Mouse (Mus musculus) T-helper 1 cell (primary cell): ENCODE measurements around the gene Mutyh.
"Not testable (repeated sequence)": the region's sequence is repeated elsewhere in the genome, so short reads cannot be mapped to it uniquely, and the experiment has no call there.

Experiments used
- in situ Hi-C: fragments of 300-600 bp; cut with MboI, MseI; formaldehyde crosslinking; loops from one replicate; pipeline ENCODE4 v1.15.1; 2025; ENCODE audit warnings: high pct_unique_total_duplicates

Gene Mutyh

DNA sequence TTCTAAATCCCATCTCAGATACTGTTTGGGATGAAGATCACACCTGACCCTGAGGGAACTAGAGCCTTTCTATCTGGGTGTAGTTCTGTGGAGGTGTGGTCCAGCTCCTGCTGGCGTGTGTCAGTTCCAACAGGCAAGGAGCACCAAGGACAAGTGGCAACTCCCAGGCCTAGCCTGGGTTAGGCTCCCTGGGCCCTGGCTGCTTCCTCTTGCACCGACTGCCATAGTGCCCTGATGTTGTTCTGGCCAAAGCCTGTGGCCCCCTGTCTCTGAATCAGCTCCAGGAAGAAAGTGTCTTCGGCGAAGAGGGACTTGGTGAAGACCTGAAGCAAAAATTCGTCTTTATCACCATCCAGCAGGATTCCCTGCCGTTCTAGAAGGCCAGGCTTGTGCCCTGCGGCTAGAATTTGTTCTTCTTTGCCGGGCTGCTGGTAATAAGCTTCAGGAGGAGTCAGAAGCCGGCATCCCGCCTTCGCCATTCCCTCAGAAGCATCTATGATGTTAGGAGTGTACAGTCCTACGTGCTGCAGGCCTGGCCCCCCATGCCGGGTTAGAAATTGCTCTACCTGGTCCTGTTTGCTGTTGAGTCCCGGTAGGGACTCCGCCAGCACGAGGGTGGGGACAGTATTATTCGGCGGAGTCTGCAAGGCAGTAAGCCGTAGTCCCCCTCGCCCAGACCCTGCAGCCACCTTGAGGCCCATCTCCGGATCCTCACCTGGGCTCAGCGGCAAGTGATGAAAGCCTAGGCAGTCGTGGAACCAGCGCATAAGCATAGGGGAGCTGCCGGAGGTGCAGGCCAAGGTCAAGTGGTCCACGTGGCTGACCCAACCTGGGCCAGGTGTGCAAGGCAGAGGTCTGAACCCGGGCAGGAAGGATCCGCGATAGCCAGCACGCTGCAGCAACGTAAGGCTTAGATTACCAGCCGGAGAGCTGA is 12.7 kb downstream of the Mutyh start:
- in situ Hi-C loops, result loop anchor here (5.0 kb wide), 2 partner anchors 177 to 322 kb away; partner anchors contain the start of gene Hectd3

DNA sequence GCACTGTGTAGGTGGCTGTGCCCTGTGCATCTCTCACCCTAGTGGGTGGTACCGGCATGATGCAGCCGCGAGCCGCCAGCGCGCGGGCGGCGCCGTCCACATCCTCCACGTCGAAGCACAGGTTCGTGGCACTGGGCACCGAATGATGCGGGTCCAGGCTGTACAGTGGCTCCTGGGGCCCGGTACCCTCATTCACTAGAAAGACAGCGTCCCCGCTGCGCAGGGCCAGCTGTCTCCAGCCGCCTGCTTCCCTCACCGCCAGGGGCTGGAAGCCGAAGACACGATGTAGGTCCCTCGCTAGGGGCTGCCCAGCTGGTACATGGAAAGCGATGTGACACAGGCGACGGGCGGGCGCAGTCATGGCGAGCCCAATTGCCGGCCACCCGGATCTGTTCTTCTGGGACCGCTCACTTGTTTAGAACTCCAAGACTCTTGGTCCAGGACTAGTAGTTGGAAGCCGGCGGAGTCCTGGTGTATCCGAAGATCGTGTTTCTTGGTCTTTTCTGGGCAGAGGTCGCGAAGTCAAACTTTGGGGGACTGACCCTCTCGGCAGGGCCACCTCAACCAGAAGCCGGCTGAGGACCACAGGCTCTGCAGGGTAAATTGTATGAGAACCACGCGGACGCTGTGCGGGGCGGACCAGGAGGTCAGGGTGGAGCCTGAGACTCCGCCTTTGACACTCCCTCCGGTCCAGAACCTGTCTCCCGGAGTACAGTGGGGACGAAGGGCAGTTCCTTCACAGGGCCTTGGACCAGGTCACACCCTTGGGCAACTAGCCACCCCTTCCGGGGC is 13.6 kb downstream of the Mutyh start:
- in situ Hi-C loops, result loop anchor here (5.0 kb wide), 2 partner anchors 176 to 321 kb away; partner anchors contain the start of gene Hectd3

DNA sequence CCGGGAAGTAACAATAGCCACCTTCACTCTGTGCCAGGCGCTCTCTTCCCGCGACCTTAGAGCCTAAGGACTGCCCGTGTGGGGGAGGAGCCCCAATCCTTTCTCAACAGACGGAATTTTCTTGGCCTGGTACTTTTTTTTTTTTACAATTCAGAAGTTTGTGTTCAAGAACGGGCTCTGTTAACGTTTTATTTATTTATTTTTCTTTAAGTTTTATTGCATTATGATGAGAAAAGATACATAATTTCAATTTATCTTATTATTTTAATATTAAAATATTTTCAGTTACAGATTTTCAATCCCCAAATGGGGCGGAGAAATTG is 14.1 kb downstream of the Mutyh start, which contains the start of gene Hpdl:
Hpdl (minus strand) TSS at position 14 of the 323 bp plus-strand sequence.
- in situ Hi-C loops, result loop anchor here (5.0 kb wide), 2 partner anchors 176 to 321 kb away; partner anchors contain the start of gene Hectd3

DNA sequence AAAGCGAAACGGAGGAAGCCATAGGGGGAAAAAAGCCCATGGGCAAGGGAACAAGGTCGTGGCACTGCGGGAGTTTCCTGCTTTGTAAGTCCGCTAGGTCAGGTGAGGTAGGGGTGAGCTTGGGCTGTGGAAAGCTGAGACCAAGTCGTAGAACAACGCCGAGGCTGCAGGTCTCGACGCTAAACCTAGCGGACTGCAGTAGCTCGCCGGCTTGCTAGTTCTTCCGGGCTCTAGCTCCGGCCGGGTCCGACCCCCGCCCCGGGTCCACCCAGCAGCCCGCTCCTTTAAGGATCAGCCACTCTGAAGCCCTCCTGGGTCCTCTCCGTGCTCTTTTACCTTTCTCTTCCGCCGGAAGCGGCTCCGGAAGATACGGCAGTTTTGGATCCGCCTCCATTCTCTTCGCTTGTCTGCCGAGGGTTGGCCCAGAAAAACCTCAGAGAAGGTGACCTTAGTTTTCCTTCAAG is 17.1 kb downstream of the Mutyh start:
- in situ Hi-C loops, result loop anchor here (5.0 kb wide), 2 partner anchors 173 to 318 kb away; partner anchors contain the start of gene Hectd3

GRCm38 (mm10) chr4:116827819-116828218 is 20.3 kb downstream of the Mutyh start:
- in situ Hi-C loops, result no loop called here

- in situ Hi-C loops, result no loop called here
Measured at GRCm38 (mm10) chr4:116829364-116830069, 22.0 kb downstream of the Mutyh start.

DNA sequence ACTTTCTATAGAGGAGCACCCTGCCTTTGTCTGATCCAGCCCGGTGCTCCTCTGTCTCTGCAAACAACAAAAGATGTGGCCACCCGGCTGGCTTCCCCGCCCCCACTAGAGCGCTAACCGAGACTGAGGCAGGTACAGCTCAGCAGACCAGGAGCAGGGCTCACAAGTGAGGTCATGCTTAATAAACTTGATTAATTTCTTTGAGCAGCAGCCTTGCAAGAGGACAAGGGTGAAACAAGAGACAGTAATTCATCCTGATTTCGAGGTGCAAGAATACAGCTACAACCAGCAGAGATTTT is 22.5 kb downstream of the Mutyh start:
- in situ Hi-C loops, result no loop called here

GRCm38 (mm10) chr4:116838999-116839398 is 31.5 kb downstream of the Mutyh start:
- in situ Hi-C loops, result no loop called here

DNA sequence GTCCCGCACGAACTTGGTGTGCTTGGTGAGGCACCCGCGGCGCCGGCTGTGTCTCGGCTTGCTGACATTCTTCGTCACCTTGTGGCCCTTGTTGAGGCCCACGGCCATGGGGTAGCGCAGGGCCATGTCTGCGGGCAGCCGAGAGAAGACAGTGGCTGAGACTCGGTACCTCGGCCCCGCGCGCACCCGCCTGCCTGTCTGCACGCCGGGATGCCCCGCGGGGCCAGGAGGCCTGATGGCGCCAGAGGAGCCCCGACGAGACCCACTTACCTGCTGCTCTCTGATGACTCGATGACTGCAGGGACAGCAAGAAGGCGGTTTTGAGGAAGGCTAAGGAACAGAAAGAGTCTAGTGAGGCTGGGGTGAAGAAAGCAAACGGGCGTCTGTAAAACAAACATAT is 32.6 kb downstream of the Mutyh start:
- in situ Hi-C loops, result not testable (repeated sequence)

DNA sequence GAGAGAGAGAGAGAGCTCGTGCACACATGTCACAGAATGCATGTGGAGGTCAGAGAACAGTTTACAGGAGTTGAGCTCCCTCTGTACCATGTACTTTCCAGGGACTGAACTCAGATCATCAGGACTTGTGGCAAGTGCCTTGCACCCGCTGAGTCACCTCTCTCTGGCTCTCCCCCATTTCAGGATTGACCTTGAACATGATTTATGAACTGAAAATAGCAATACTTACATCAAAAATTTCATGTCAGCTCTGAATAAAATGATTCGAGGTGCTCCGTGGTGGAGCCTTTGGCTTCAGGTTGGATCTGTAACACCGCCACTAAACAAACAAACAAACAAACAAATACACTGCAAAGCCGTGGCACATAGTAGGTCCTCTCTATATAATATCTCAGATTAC is 33.3 kb downstream of the Mutyh start:
- in situ Hi-C loops, result no loop called here

DNA sequence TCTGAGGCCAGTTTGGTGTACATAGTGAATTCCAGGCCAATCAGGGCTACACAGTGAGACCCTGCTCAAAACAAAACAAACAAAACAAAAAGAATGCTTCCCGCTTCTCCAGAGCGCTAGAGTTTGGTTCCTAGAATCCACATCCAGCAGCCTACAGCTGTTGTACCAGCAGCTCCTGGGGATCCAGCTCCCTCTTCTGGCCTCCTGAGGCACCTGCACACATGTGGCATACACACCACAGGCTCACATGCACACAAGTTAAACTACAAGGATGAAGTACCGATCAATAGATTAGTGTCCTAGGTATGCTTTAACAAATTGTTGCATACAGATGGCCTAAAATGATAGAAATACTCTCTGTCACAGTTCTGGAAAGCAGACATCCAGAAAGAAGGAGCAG is 36.8 kb downstream of the Mutyh start:
- in situ Hi-C loops, result no loop called here

DNA sequence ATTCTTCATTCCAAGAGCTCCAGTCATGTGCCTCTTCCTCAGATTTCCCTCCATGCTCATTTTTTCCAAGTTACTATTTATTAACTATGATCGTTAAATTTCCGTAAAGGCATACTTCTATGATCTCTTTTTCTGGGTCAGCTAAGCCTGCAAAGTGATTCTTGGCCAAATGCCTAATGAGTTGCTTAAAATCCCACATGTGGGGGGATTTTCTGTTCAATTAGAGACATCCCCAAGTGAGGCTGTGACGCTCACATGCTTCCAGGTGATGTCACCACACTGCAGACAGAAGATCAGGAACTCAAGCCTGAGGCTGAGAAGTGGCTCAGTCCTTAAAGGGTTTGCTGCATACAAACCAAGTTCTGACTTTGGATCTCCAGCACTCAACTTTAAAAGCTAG is 42.4 kb downstream of the Mutyh start:
- in situ Hi-C loops, result no loop called here

DNA sequence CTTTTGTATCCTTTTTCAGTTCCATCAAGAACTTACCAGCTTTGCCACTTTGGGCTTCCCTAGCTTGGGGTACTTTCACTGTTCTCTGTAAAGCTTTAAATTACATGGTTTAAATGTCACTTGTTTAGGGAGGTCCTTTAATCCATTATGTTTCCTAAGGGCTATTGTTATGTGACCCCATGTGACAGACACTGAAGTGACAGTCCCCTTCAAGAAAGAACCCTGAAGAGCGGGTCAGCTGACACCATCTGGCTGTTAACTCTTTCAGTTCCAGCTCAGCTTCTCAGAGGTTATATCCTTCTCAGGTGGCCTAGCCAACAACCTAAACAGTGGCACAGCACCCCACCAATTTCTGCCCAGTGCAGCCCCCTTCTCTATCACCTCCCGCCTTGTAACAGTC is 46.8 kb downstream of the Mutyh start:
- in situ Hi-C loops, result no loop called here

GRCm38 (mm10) chr4:116857203-116857602 is 49.7 kb downstream of the Mutyh start:
- in situ Hi-C loops, result no loop called here

GRCm38 (mm10) chr4:116859711-116860110 is 52.2 kb downstream of the Mutyh start:
- in situ Hi-C loops, result no loop called here

DNA sequence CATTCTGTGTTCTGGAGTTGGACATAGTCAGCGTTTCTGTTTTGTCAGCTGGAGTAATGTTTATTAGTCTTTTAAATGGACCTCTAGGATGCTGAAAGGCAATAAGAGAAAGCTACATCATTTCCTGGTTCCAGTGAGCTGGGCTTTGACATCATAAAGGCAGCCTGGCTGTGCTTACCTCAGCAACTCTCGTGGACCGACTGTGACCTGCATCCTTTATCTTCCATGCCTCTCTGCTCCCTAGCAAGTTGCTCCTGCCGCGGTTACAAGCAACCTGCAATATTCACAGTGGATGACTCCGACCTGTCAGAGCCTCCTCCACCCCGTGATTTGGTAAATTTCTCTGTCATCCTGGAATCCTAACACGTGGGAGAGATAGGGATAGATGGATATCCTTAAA is 54.5 kb downstream of the Mutyh start:
- in situ Hi-C loops, result no loop called here
